Mouse (Mus musculus): Measurements from ENCODE around the gene Map2k6. TPM values are rescaled to one million over a fixed set of nuclear protein-coding genes. Genes with fewer than 3 reads are reported as not detected.

Gene Map2k6
- polyA plus RNA-seq, 1 experiment from 2014 or later, result 22.1 TPM

GRCm38 (mm10) chr11:110399240-110400150 lies 573 bp downstream of the Map2k6 start:
- no peak for ATAC-seq
- peaks cover 34% of the 10 kb centered on the region for H3K4me1 ChIP-seq (ENCODE audit: control insufficient read depth, insufficient read depth, low read length)
- H3K9ac ChIP-seq (ENCODE audit: low read depth, low read length), result peak overlapping the region; percentile 40
- H3K27me3 ChIP-seq (ENCODE audit: control insufficient read depth, insufficient read depth, low read depth, low read length), result no peaks in the 10 kb centered on the region
- no peaks in the 10 kb centered on the region for H3K9me3 ChIP-seq (replicated peaks; ENCODE audit: control insufficient read depth, low read length, poor library complexity, severe bottlenecking)
- H3K4me3 ChIP-seq (ENCODE audit: low read depth, low read length), result peak overlapping the region; percentile 72
- H3K4me2 ChIP-seq (ENCODE audit: low read length), result peak overlapping the region; percentile 83
- no peaks in the 10 kb centered on the region for H3K36me3 ChIP-seq (ENCODE audit: control insufficient read depth, insufficient read depth, low read length)
- H3K27ac ChIP-seq (ENCODE audit: low read length), result peak overlapping the region; percentile 63; the same call in 1 of the 2 replicates
- 4% methylated on average over 15 of the region's 15 CpGs for WGBS

GRCm38 (mm10) chr11:110400283-110400682 lies 1.4 kb downstream of the Map2k6 start:
- ATAC-seq, result no peak
- no peaks in the 10 kb centered on the region for H3K36me3 ChIP-seq (ENCODE audit: control insufficient read depth, insufficient read depth, low read length)
- no peak overlapping the region for H3K27ac ChIP-seq (ENCODE audit: low read length)
- peaks cover 34% of the 10 kb centered on the region for H3K4me1 ChIP-seq (ENCODE audit: control insufficient read depth, insufficient read depth, low read length)
- H3K4me2 ChIP-seq (ENCODE audit: low read length), result peak overlapping the region; percentile 83
- no peaks in the 10 kb centered on the region for H3K27me3 ChIP-seq (ENCODE audit: control insufficient read depth, insufficient read depth, low read depth, low read length)
- 23% methylated on average over 1 of the region's 1 CpGs for WGBS
- peak overlapping the region; percentile 72 for H3K4me3 ChIP-seq (ENCODE audit: low read depth, low read length)
- 0 out of 2 replicates have a peak overlapping the region, but pooled peaks have one; percentile 21 for H3K9ac ChIP-seq (ENCODE audit: low read depth, low read length)
- H3K9me3 ChIP-seq (replicated peaks; ENCODE audit: control insufficient read depth, low read length, poor library complexity, severe bottlenecking), result no peaks in the 10 kb centered on the region

GRCm38 (mm10) chr11:110402671-110403070 lies 3.7 kb downstream of the Map2k6 start:
- H3K27me3 ChIP-seq (ENCODE audit: control insufficient read depth, insufficient read depth, low read depth, low read length), result no peaks in the 10 kb centered on the region
- peaks cover 24% of the 10 kb centered on the region for H3K4me1 ChIP-seq (ENCODE audit: control insufficient read depth, insufficient read depth, low read length)
- H3K4me3 ChIP-seq (ENCODE audit: low read depth, low read length), result no peak overlapping the region
- H3K9ac ChIP-seq (ENCODE audit: low read depth, low read length), result no peak overlapping the region
- no peak overlapping the region for H3K27ac ChIP-seq (ENCODE audit: low read length)
- ATAC-seq, result no peak
- no peaks in the 10 kb centered on the region for H3K36me3 ChIP-seq (ENCODE audit: control insufficient read depth, insufficient read depth, low read length)
- H3K9me3 ChIP-seq (replicated peaks; ENCODE audit: control insufficient read depth, low read length, poor library complexity, severe bottlenecking), result no peaks in the 10 kb centered on the region
- 24% methylated on average over 3 of the region's 3 CpGs for WGBS
- H3K4me2 ChIP-seq (ENCODE audit: low read length), result no peak overlapping the region

DNA sequence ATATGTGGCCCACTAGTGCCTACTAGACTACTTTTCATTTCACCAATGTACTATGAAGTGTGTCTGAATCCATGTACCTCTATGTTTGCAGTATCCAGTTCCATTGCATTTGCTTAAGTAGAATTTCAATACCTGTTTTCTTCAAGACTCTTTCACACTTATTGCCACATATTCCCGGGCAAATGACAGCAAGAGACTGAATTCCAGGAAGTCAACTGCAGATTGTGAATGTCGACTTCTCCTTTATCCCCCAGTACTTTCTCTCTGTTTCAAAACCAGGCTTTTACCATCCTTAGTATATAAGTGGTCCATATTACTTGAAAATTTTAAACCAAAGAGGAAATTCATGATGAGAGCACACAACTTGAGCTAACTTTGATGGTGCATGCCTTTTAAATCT lies 4.7 kb downstream of the Map2k6 start:
- H3K27ac ChIP-seq (ENCODE audit: low read length), result no peak overlapping the region
- H3K4me3 ChIP-seq (ENCODE audit: low read depth, low read length), result no peak overlapping the region
- no peak overlapping the region for H3K4me2 ChIP-seq (ENCODE audit: low read length)
- no peaks in the 10 kb centered on the region for H3K9me3 ChIP-seq (replicated peaks; ENCODE audit: control insufficient read depth, low read length, poor library complexity, severe bottlenecking)
- no peaks in the 10 kb centered on the region for H3K36me3 ChIP-seq (ENCODE audit: control insufficient read depth, insufficient read depth, low read length)
- no peak for ATAC-seq
- H3K4me1 ChIP-seq (ENCODE audit: control insufficient read depth, insufficient read depth, low read length), result peaks cover 23% of the 10 kb centered on the region
- H3K27me3 ChIP-seq (ENCODE audit: control insufficient read depth, insufficient read depth, low read depth, low read length), result no peaks in the 10 kb centered on the region
- WGBS, result 86% methylated on average over 2 of the region's 2 CpGs
- no peak overlapping the region for H3K9ac ChIP-seq (ENCODE audit: low read depth, low read length)

DNA sequence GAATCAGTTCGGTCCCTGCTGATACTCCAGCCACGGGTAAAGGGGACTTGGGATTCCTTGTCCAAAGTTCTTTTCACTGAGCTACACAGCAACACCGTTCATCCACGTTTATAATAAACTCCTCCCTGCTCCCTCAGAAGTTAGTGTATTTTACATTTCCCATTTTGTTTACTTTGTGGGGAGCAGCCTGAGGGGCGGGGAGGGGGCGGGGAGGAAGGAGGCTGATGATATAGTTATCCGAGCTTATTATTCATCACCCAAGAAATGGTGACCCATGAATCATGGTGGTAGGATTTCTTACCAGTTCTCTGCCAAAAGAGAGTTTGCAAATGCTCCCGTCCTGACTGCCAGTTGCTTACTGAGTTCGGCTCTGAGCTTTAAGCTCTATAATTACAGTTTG lies 6.7 kb downstream of the Map2k6 start:
- no peaks in the 10 kb centered on the region for H3K27me3 ChIP-seq (ENCODE audit: control insufficient read depth, insufficient read depth, low read depth, low read length)
- H3K4me3 ChIP-seq (ENCODE audit: low read depth, low read length), result no peak overlapping the region
- H3K9me3 ChIP-seq (replicated peaks; ENCODE audit: control insufficient read depth, low read length, poor library complexity, severe bottlenecking), result no peaks in the 10 kb centered on the region; the same call in 1 of the 2 replicates
- H3K4me1 ChIP-seq (ENCODE audit: control insufficient read depth, insufficient read depth, low read length), result peaks cover 12% of the 10 kb centered on the region
- H3K4me2 ChIP-seq (ENCODE audit: low read length), result no peak overlapping the region
- ATAC-seq, result no peak
- no peak overlapping the region for H3K27ac ChIP-seq (ENCODE audit: low read length)
- no peak overlapping the region for H3K9ac ChIP-seq (ENCODE audit: low read depth, low read length)
- 86% methylated on average over 9 of the region's 9 CpGs for WGBS
- H3K36me3 ChIP-seq (ENCODE audit: control insufficient read depth, insufficient read depth, low read length), result no peaks in the 10 kb centered on the region

GRCm38 (mm10) chr11:110409131-110409530 lies 10.2 kb downstream of the Map2k6 start:
- Histone ChIP-seq H3K9ac (ENCODE audit: low read depth, low read length) (no peak overlapping the region), H3K27ac (ENCODE audit: low read length) (no peak overlapping the region), H3K4me3 (ENCODE audit: low read depth, low read length) (no peak overlapping the region), H3K9me3 (replicated peaks; ENCODE audit: control insufficient read depth, low read length, poor library complexity, severe bottlenecking) (no peaks in the 10 kb centered on the region; the same call in 1 of the 2 replicates), H3K27me3 (ENCODE audit: control insufficient read depth, insufficient read depth, low read depth, low read length) (no peaks in the 10 kb centered on the region), H3K4me2 (ENCODE audit: low read length) (no peak overlapping the region), H3K36me3 (ENCODE audit: control insufficient read depth, insufficient read depth, low read length) (no peaks in the 10 kb centered on the region), H3K4me1 (ENCODE audit: control insufficient read depth, insufficient read depth, low read length) (no peaks in the 10 kb centered on the region)
- WGBS, result 93% methylated on average over 12 of the region's 12 CpGs
- ATAC-seq, result no peak

DNA sequence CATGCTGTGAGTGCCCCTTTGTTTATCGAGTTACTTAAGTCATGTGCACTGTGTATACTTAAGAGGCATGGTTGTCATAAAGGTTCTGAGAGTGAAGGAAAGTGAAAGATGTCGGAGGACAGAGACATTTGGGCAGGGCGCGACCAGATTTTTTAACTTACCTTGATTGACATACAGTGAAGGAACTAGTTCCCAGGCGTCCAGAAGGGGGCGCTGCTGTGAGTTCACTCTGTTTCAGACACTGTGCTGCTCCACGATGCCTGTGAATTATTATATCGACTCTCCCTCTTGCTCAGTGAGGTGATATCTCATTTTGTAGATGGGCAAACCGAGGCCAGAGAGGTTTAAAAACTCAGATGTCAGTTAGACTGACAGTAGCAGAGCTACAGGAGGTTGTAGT lies 10.9 kb downstream of the Map2k6 start:
- Histone ChIP-seq H3K36me3 (ENCODE audit: control insufficient read depth, insufficient read depth, low read length) (no peaks in the 10 kb centered on the region), H3K4me2 (ENCODE audit: low read length) (no peak overlapping the region), H3K27ac (ENCODE audit: low read length) (no peak overlapping the region), H3K4me3 (ENCODE audit: low read depth, low read length) (no peak overlapping the region), H3K9ac (ENCODE audit: low read depth, low read length) (no peak overlapping the region), H3K27me3 (ENCODE audit: control insufficient read depth, insufficient read depth, low read depth, low read length) (no peaks in the 10 kb centered on the region), H3K4me1 (ENCODE audit: control insufficient read depth, insufficient read depth, low read length) (no peaks in the 10 kb centered on the region), H3K9me3 (replicated peaks; ENCODE audit: control insufficient read depth, low read length, poor library complexity, severe bottlenecking) (no peaks in the 10 kb centered on the region; the same call in 1 of the 2 replicates)
- no peak for ATAC-seq
- WGBS, result 74% methylated on average over 9 of the region's 9 CpGs

DNA sequence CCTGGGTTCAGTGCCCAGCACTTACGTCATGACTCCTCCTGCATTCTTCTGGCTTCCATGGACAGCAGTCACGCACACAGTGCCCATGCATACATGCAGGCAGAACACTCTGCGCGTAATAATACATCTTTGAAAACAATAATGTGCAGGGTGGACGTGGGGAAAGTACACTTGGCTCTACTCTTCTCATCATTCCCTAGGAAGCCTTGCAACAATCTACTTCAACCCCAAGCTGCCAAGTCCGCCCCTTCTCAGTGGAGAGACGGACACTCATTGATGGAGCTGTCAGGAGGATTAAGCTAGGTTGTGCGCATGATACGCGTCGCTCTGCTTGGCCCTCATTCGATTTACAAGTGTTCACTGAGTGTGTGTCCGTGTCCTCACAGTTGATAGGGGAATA lies 12.7 kb downstream of the Map2k6 start:
- H3K27ac ChIP-seq (ENCODE audit: low read length), result no peak overlapping the region
- no peak for ATAC-seq
- no peak overlapping the region for H3K4me3 ChIP-seq (ENCODE audit: low read depth, low read length)
- H3K4me1 ChIP-seq (ENCODE audit: control insufficient read depth, insufficient read depth, low read length), result no peaks in the 10 kb centered on the region; the same call in 1 of the 2 replicates
- no peaks in the 10 kb centered on the region; the same call in 1 of the 2 replicates for H3K9me3 ChIP-seq (replicated peaks; ENCODE audit: control insufficient read depth, low read length, poor library complexity, severe bottlenecking)
- WGBS, result 92% methylated on average over 13 of the region's 13 CpGs
- H3K4me2 ChIP-seq (ENCODE audit: low read length), result no peak overlapping the region
- no peak overlapping the region for H3K9ac ChIP-seq (ENCODE audit: low read depth, low read length)
- H3K27me3 ChIP-seq (ENCODE audit: control insufficient read depth, insufficient read depth, low read depth, low read length), result no peaks in the 10 kb centered on the region
- no peaks in the 10 kb centered on the region for H3K36me3 ChIP-seq (ENCODE audit: control insufficient read depth, insufficient read depth, low read length)

GRCm38 (mm10) chr11:110414263-110414662 lies 15.3 kb downstream of the Map2k6 start:
- Histone ChIP-seq H3K27me3 (ENCODE audit: control insufficient read depth, insufficient read depth, low read depth, low read length) (no peaks in the 10 kb centered on the region), H3K4me3 (ENCODE audit: low read depth, low read length) (no peak overlapping the region), H3K27ac (ENCODE audit: low read length) (no peak overlapping the region), H3K9ac (ENCODE audit: low read depth, low read length) (no peak overlapping the region), H3K4me2 (ENCODE audit: low read length) (no peak overlapping the region), H3K4me1 (ENCODE audit: control insufficient read depth, insufficient read depth, low read length) (no peaks in the 10 kb centered on the region; the same call in 1 of the 2 replicates), H3K9me3 (replicated peaks; ENCODE audit: control insufficient read depth, low read length, poor library complexity, severe bottlenecking) (no peaks in the 10 kb centered on the region; the same call in 1 of the 2 replicates), H3K36me3 (ENCODE audit: control insufficient read depth, insufficient read depth, low read length) (no peaks in the 10 kb centered on the region)
- 88% methylated on average over 7 of the region's 7 CpGs for WGBS
- no peak for ATAC-seq

All from midbrain, embryonic 16.5 days (tissue).